Mouse (Mus musculus) liver, embryonic 11.5 days (tissue): ENCODE results near the gene Setd5. TPM values are rescaled to one million over a fixed set of nuclear protein-coding genes. Genes with fewer than 3 reads are reported as not detected.

ENCODE experiments used
- ATAC-seq: fragments of 200-750 bp; cut with Nextera tagmentation; replicated peaks from 2 replicates; pipeline ENCODE4 v1.8.0; 2017; ENCODE audit warnings: moderate number of reproducible peaks, mild to moderate bottlenecking, moderate TSS enrichment, moderate library complexity; ENCODE audit not compliant: low FRiP score
- DNase-seq: peaks from one replicate; pipeline ENCODE4 v3.0.0-alpha.2; 2017; ENCODE audit warnings: low spot score
- H3K27ac ChIP-seq: fragments of 300-500 bp; sonication (generic); 2 replicates; pipeline ENCODE4 v1.5.1; 2014; ENCODE audit warnings: mild to moderate bottlenecking, low read depth, low read length, control low read depth
- H3K27me3 ChIP-seq: fragments of 300-500 bp; sonication (generic); replicated peaks from 2 replicates; pipeline ENCODE4 v1.6.1; 2014; ENCODE audit warnings: low read length, mixed read lengths; ENCODE audit not compliant: control insufficient read depth, insufficient read depth
- H3K36me3 ChIP-seq: fragments of 300-500 bp; sonication (generic); 2 replicates; pipeline ENCODE4 v1.6.1; 2014; ENCODE audit warnings: mild to moderate bottlenecking, low read length, moderate library complexity, mixed read lengths; ENCODE audit not compliant: control insufficient read depth, insufficient read depth
- H3K4me1 ChIP-seq: fragments of 300-500 bp; sonication (generic); replicated peaks from 2 replicates; pipeline ENCODE4 v1.6.1; 2014; ENCODE audit warnings: low read length, mixed read lengths; ENCODE audit not compliant: control insufficient read depth, insufficient read depth
- H3K4me2 ChIP-seq: fragments of 300-500 bp; sonication (generic); 2 replicates; pipeline ENCODE4 v1.6.1; 2014; ENCODE audit warnings: mild to moderate bottlenecking, control low read depth, moderate library complexity
- H3K4me3 ChIP-seq: fragments of 300-500 bp; sonication (generic); 2 replicates; pipeline ENCODE4 v1.5.1; 2014; ENCODE audit warnings: low read depth, low read length, control low read depth
- H3K9ac ChIP-seq: fragments of 300-500 bp; sonication (generic); 2 replicates; pipeline ENCODE4 v1.6.1; 2014; ENCODE audit warnings: low read depth, low read length, control low read depth
- H3K9me3 ChIP-seq: fragments of 300-500 bp; sonication (generic); 2 replicates; pipeline ENCODE4 v1.6.1; 2016; ENCODE audit warnings: low read length, inconsistent platforms, mixed read lengths; ENCODE audit not compliant: control insufficient read depth
- WGBS: fragments of 180-500 bp; shearing (Covaris S2); extraction: QIAGEN DNeasy Blood & Tissue Kit; methylation state at CpG from one replicate; pipeline ENCODE4 v1.1.7; 2014; 5-methylcytosine and 5-hydroxymethylcytosine counted together
- polyA plus RNA-seq: library from polyadenylated mRNA; unstranded; fragments of >200 nt; fragmentation: Nextera tagmentation; extraction: Ambion mirVana; gene quantifications from 2 replicates; pipeline ENCODE4 v1.2.1, GENCODE M21; 2014

Gene Setd5
- polyA plus RNA-seq, 1 experiment from 2014 or later, result 58.6 TPM

GRCm38 (mm10) chr6:113195596-113195992 is 118.4 kb downstream of the Setd5 start:
- Histone ChIP-seq H3K9me3 (no peaks in the 10 kb centered on the region), H3K4me1 (no peaks in the 10 kb centered on the region), H3K27me3 (peaks cover 45% of the 10 kb centered on the region), H3K9ac (no peak overlapping the region), H3K27ac (no peak overlapping the region), H3K4me3 (peak overlapping the region; percentile 47), H3K36me3 (no peaks in the 10 kb centered on the region), H3K4me2 (peak overlapping the region; percentile 67; the same call in 1 of the 2 replicates)
- DNase-seq (no peak), ATAC-seq (no peak)
- WGBS, result 19% methylated on average over 9 of the region's 9 CpGs

Other genes with a start within 250 kb of the Setd5 start
- gene Srgap3, start 130.1 kb upstream of the Setd5 start, polyA plus RNA-seq, result 2.3 and 3.5 TPM in 2 replicates
- 70.5 and 72.5 TPM in 2 replicates for gene Thumpd3, start 31.1 kb upstream of the Setd5 start, polyA plus RNA-seq
- gene Lhfpl4, start 118.0 kb downstream of the Setd5 start, polyA plus RNA-seq, result 0.81 and 1.0 TPM in 2 replicates
- gene Mtmr14, start 160.5 kb downstream of the Setd5 start, polyA plus RNA-seq, result 29.9 and 30.7 TPM in 2 replicates
- 0.07 TPM in 1 of 2 replicates, not detected in the other for gene Cpne9, start 204.9 kb downstream of the Setd5 start, polyA plus RNA-seq
- gene Brpf1, start 229.8 kb downstream of the Setd5 start, polyA plus RNA-seq, result 22.0 and 23.3 TPM in 2 replicates
- 12.7 and 15.1 TPM in 2 replicates for gene Ogg1, start 249.6 kb downstream of the Setd5 start, polyA plus RNA-seq